Mouse (Mus musculus) stomach, embryonic 15.5 days (tissue): ENCODE results near the gene Lats2. TPM values are rescaled to one million over a fixed set of nuclear protein-coding genes. Genes with fewer than 3 reads are reported as not detected.
A peak's percentile ranks its signal among the peaks of the same experiment; 100 is the strongest.
"Not testable (repeated sequence)": the region's sequence is repeated elsewhere in the genome, so short reads cannot be mapped to it uniquely, and the experiment has no call there.

ENCODE experiments used
- ATAC-seq: fragments of 200-750 bp; cut with Nextera tagmentation; 2 replicates; pipeline ENCODE4 v1.8.0; 2017; ENCODE audit warnings: low read depth, moderate number of reproducible peaks, moderate TSS enrichment; ENCODE audit not compliant: insufficient read depth, low FRiP score
- H3K27ac ChIP-seq: fragments of 300-500 bp; sonication (generic); 2 replicates; pipeline ENCODE4 v1.5.1; 2015; ENCODE audit warnings: mild to moderate bottlenecking, inconsistent platforms
- H3K27me3 ChIP-seq: fragments of 300-500 bp; sonication (generic); replicated peaks from 2 replicates; pipeline ENCODE4 v1.6.1; 2015; ENCODE audit warnings: inconsistent platforms
- H3K36me3 ChIP-seq: fragments of 300-500 bp; sonication (generic); 2 replicates; pipeline ENCODE4 v1.6.1; 2015; ENCODE audit warnings: inconsistent platforms
- H3K4me1 ChIP-seq: fragments of 300-500 bp; sonication (generic); 2 replicates; pipeline ENCODE4 v1.6.1; 2015; ENCODE audit warnings: inconsistent platforms
- H3K4me2 ChIP-seq: fragments of 300-500 bp; sonication (generic); 2 replicates; pipeline ENCODE4 v1.6.1; 2015; ENCODE audit warnings: mild to moderate bottlenecking, inconsistent platforms
- H3K4me3 ChIP-seq: fragments of 300-500 bp; sonication (generic); replicated peaks from 2 replicates; pipeline ENCODE4 v1.5.1; 2015; ENCODE audit warnings: inconsistent platforms
- H3K9ac ChIP-seq: fragments of 300-500 bp; sonication (generic); 2 replicates; pipeline ENCODE4 v1.6.1; 2015; ENCODE audit warnings: inconsistent platforms
- H3K9me3 ChIP-seq: fragments of 300-500 bp; sonication (generic); 2 replicates; pipeline ENCODE4 v1.6.1; 2016; ENCODE audit warnings: inconsistent platforms
- WGBS: fragments of 180-500 bp; shearing (Covaris S2); methylation state at CpG from one replicate; pipeline ENCODE4 v1.1.7; 2015; 5-methylcytosine and 5-hydroxymethylcytosine counted together
- microRNA-seq: library from miRNA; unstranded; fragments of <30 nt; microRNA quantifications from one replicate; pipeline ENCODE4, GENCODE M21; 2016
- polyA plus RNA-seq: library from polyadenylated mRNA; unstranded; fragments of >200 nt; fragmentation: Nextera tagmentation; extraction: Ambion mirVana; gene quantifications from 2 replicates; pipeline ENCODE4 v1.2.1, GENCODE M21; 2015

Lats2 gene
- polyA plus RNA-seq, 1 experiment from 2014 or later, result 19.1 TPM

GRCm38 (mm10) chr14:57663630-57664029, 94.6 kb downstream of the Lats2 start:
- no peaks in the 10 kb centered on the region for H3K36me3 ChIP-seq
- no peak for ATAC-seq
- H3K9me3 ChIP-seq, result no peaks in the 10 kb centered on the region
- WGBS, result 20% methylated on average over 1 of the region's 1 CpGs
- H3K4me1 ChIP-seq, result peaks cover 3% of the 10 kb centered on the region; the same call in 1 of the 2 replicates
- no peaks in the 10 kb centered on the region for H3K27me3 ChIP-seq
- no peak overlapping the region for H3K27ac ChIP-seq
- no peak overlapping the region for H3K9ac ChIP-seq
- peak overlapping the region; percentile 89 for H3K4me2 ChIP-seq
- peak overlapping the region; percentile 23 for H3K4me3 ChIP-seq

DNA sequence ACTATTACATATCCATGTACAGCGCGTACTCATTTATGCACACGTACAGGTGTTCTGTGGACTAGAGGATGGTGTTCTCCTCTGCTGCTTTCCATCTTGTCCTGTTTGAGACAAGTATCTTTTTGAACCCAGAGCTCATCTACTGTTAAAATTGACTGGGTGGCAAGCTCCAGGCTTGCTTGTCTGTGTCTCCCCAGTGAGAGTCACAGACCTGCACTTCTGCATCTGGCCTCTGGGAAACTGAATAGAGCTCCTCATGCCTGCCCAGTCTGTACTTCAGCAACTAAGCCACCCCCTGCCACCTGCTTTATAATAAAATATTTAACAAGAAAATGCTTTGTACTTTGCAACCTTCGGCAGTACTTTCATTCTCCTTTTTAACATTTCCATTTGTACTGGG, 99.9 kb downstream of the Lats2 start:
- no peak overlapping the region for H3K9ac ChIP-seq
- 94% methylated on average over 4 of the region's 4 CpGs for WGBS

GRCm38 (mm10) chr14:57657500-57657899, 100.7 kb downstream of the Lats2 start:
- ATAC-seq, result no peak
- Histone ChIP-seq H3K4me2 (no peak overlapping the region), H3K4me1 (no peaks in the 10 kb centered on the region), H3K9me3 (no peaks in the 10 kb centered on the region), H3K4me3 (no peak overlapping the region), H3K9ac (no peak overlapping the region), H3K27ac (no peak overlapping the region), H3K27me3 (no peaks in the 10 kb centered on the region), H3K36me3 (no peaks in the 10 kb centered on the region)
- WGBS, result 94% methylated on average over 2 of the region's 2 CpGs

More for the DNA sequence above, 99.9 kb downstream of the Lats2 start:
- Histone ChIP-seq H3K4me1 (no peaks in the 10 kb centered on the region), H3K27me3 (no peaks in the 10 kb centered on the region), H3K4me3 (no peak overlapping the region), H3K27ac (no peak overlapping the region), H3K36me3 (no peaks in the 10 kb centered on the region), H3K9me3 (no peaks in the 10 kb centered on the region), H3K4me2 (no peak overlapping the region)
- ATAC-seq, result no peak

GRCm38 (mm10) chr14:57656519-57656918, 101.7 kb downstream of the Lats2 start:
- not testable (repeated sequence) for H3K36me3 ChIP-seq, H3K27me3 ChIP-seq, H3K9me3 ChIP-seq, H3K4me3 ChIP-seq, ATAC-seq, H3K4me2 ChIP-seq, H3K4me1 ChIP-seq, H3K27ac ChIP-seq, H3K9ac ChIP-seq
- 98% methylated on average over 3 of the region's 3 CpGs for WGBS

DNA sequence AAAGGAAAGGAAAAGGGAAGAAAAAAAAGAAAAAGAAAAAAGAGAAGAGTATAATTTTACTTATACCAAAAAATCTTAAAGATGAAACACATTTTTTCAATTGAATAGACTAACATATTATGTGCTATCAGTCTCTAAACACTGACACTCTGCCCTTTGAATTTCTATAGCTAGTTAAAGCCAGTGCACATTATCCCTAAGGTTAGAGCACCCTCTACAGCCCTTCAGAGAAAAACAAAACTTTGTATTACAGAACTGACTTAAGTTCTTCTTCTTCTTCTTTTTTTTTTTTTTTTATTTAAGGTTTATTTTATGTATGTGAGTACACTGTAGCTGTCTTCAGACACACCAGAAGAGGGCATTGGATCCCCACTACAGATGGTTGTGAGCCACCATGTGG, 108.7 kb downstream of the Lats2 start:
- Histone ChIP-seq H3K9ac (no peak overlapping the region), H3K4me1 (no peaks in the 10 kb centered on the region), H3K27me3 (no peaks in the 10 kb centered on the region), H3K4me3 (no peak overlapping the region), H3K9me3 (no peaks in the 10 kb centered on the region), H3K27ac (no peak overlapping the region), H3K4me2 (no peak overlapping the region), H3K36me3 (no peaks in the 10 kb centered on the region)
- ATAC-seq, result no peak

DNA sequence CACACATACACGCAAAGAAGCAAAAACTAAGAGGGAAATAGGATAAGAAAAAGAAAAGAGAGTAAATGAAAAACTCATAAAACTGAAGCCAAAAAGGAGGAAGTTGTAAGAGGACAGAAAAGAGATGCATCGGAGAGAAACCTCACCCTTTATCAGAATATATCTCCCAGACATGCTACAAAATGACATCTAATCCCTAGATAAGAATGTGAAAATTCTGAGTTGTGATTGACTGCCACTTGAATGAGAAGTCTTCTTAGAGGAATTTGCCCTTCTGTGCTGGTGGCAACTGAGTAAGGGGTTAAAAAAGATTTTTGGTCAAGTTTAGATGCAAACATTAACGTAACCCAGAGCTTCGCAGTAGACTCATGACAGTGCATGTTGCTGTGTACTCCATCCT, 112.0 kb downstream of the Lats2 start:
- H3K36me3 ChIP-seq, result no peaks in the 10 kb centered on the region
- H3K4me1 ChIP-seq, result no peaks in the 10 kb centered on the region
- no peak overlapping the region for H3K27ac ChIP-seq
- H3K9me3 ChIP-seq, result no peaks in the 10 kb centered on the region
- H3K9ac ChIP-seq, result no peak overlapping the region
- no peak overlapping the region for H3K4me2 ChIP-seq
- H3K27me3 ChIP-seq, result no peaks in the 10 kb centered on the region
- 82% methylated on average over 4 of the region's 4 CpGs for WGBS
- no peak overlapping the region for H3K4me3 ChIP-seq
- no peak for ATAC-seq

Small RNA genes lying within 50 kb of the gene (microRNA-seq; reads per million reads assigned to microRNA genes)
- not detected for gene Mir3077

Other genes with a start within 250 kb of the Lats2 start
- gene Il17d, start 233.6 kb downstream of the Lats2 start, polyA plus RNA-seq, result 8.1 and 9.0 TPM in 2 replicates
- 89.0 and 91.0 TPM in 2 replicates for gene Eef1akmt1, start 186.8 kb downstream of the Lats2 start, polyA plus RNA-seq
- 20.4 and 21.3 TPM in 2 replicates for gene Xpo4, start 93.0 kb downstream of the Lats2 start, polyA plus RNA-seq
- not detected in 2 replicates for gene Gm49361, start 12.3 kb downstream of the Lats2 start, polyA plus RNA-seq
- gene Sap18, start 39.8 kb upstream of the Lats2 start, polyA plus RNA-seq, result 22.5 and 30.7 TPM in 2 replicates
- gene Ska3, start 67.8 kb upstream of the Lats2 start, polyA plus RNA-seq, result 29.3 and 33.5 TPM in 2 replicates
- 171 and 186 TPM in 2 replicates for gene Mrpl57, start 67.8 kb upstream of the Lats2 start, polyA plus RNA-seq
- 58.9 and 71.9 TPM in 2 replicates for gene Zdhhc20, start 131.9 kb upstream of the Lats2 start, polyA plus RNA-seq
- gene Micu2, start 240.9 kb upstream of the Lats2 start, polyA plus RNA-seq, result 86.2 and 88.4 TPM in 2 replicates